Mouse (Mus musculus) testis, adult 2 months (tissue): ENCODE results near the gene Fndc7.

Experiments used
- CTCF ChIP-seq: fragments of 200-500 bp; IDR thresholded peaks from 2 replicates; pipeline ENCODE4 v1.5.1; 2012; ENCODE audit warnings: low read depth, mild to moderate bottlenecking, inconsistent platforms, low read length, moderate library complexity; ENCODE audit not compliant: control insufficient read depth, insufficient read depth, insufficient replicate concordance
- POLR2A ChIP-seq: fragments of 200-500 bp; IDR thresholded peaks from 2 replicates; pipeline ENCODE4 v1.6.1; 2012; ENCODE audit warnings: low read depth, mild to moderate bottlenecking, inconsistent platforms, low read length, moderate library complexity; ENCODE audit not compliant: control insufficient read depth

- TF ChIP-seq CTCF, result no peak
- TF ChIP-seq POLR2A, result no peak
Measured at GRCm38 (mm10) chr3:108851554-108851953, 38.3 kb downstream of the Fndc7 start.
